Mouse (Mus musculus) forebrain, postnatal 0 days (tissue): ENCODE measurements around the gene Galnt2. TPM values are rescaled to one million over a fixed set of nuclear protein-coding genes. Genes with fewer than 3 reads are reported as not detected.

Experiments
- ATAC-seq: fragments of 200-750 bp; cut with Nextera tagmentation; 2 replicates; pipeline ENCODE4 v1.8.0; 2017; ENCODE audit warnings: mild to moderate bottlenecking, moderate library complexity
- DNase-seq: peaks from one replicate; pipeline ENCODE4 v3.0.0-alpha.2; 2015
- H3K27ac ChIP-seq: fragments of 300-500 bp; sonication (generic); 2 replicates; pipeline ENCODE4 v1.5.1; 2014; ENCODE audit warnings: low read depth, mild to moderate bottlenecking, antibody characterized with exemption, low read length, moderate library complexity, mixed read lengths
- H3K27me3 ChIP-seq: fragments of 300-500 bp; sonication (generic); 2 replicates; pipeline ENCODE4 v1.6.1; 2014; ENCODE audit warnings: mild to moderate bottlenecking, low read length, mixed read lengths; ENCODE audit not compliant: insufficient read depth
- H3K36me3 ChIP-seq: fragments of 300-500 bp; sonication (generic); 2 replicates; pipeline ENCODE4 v1.6.1; 2014; ENCODE audit warnings: mild to moderate bottlenecking, moderate library complexity; ENCODE audit not compliant: insufficient read depth
- H3K4me1 ChIP-seq: fragments of 300-500 bp; sonication (generic); 2 replicates; pipeline ENCODE4 v1.6.1; 2014; ENCODE audit warnings: antibody characterized with exemption; ENCODE audit not compliant: insufficient read depth
- H3K4me2 ChIP-seq: fragments of 300-500 bp; sonication (generic); 2 replicates; pipeline ENCODE4 v1.6.1; 2014; ENCODE audit warnings: low read depth, mild to moderate bottlenecking, moderate library complexity
- H3K4me3 ChIP-seq: fragments of 300-500 bp; sonication (generic); 2 replicates; pipeline ENCODE4 v1.5.1; 2014; ENCODE audit warnings: low read depth, low read length, mixed read lengths
- H3K9ac ChIP-seq: fragments of 300-500 bp; sonication (generic); 2 replicates; pipeline ENCODE4 v1.6.1; 2014; ENCODE audit warnings: mild to moderate bottlenecking
- H3K9me3 ChIP-seq: fragments of 300-500 bp; sonication (generic); 2 replicates; pipeline ENCODE4 v1.6.1; 2016; ENCODE audit warnings: low read length
- CTCF ChIP-seq: sonication (generic); IDR thresholded peaks from 2 replicates; pipeline ENCODE4 v1.5.1; 2016; ENCODE audit warnings: antibody characterized with exemption, control low read depth, low read depth
- WGBS: fragments of 180-500 bp; shearing (Covaris S2); extraction: QIAGEN DNeasy Blood & Tissue Kit; methylation state at CpG from one replicate; pipeline ENCODE4 v1.1.7; 2014; 5-methylcytosine and 5-hydroxymethylcytosine counted together
- polyA plus RNA-seq: library from polyadenylated mRNA; unstranded; fragments of >200 nt; fragmentation: Nextera tagmentation; extraction: Ambion mirVana; gene quantifications from 2 replicates; pipeline ENCODE4 v1.2.1, GENCODE M21; 2015
- total RNA-seq: library from RNA; depleted of rRNA; stranded (reverse); fragments of >200 nt; gene quantifications from 2 replicates; pipeline ENCODE4 v1.2.3, GENCODE M21; 2014

Gene Galnt2
- total and polyA plus RNA-seq, 2 experiments from 2014 or later, result 55.5 to 63.1 TPM

DNA sequence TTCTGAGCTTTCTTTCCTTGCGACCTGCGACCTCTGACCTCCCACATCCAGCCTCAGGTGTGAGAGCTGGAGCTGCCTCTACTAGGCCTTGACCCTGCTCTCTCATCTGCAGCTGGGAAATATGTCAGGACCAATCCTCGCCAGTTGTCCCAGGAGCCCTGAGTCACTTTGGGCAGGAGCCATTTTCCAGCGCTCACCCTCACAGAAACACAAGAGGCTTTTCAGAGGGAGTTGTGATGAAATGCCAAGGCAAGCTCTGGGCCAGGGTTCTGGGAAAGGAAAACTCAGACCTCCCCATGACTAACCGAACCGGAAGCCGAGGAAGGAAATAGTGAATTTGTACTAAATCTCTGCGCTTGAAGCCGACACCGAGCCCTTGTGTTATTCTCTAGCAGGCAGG is 38.2 kb upstream of the Galnt2 start:
- Histone ChIP-seq H3K4me1 (no peaks in the 10 kb centered on the region; the same call in 1 of the 2 replicates), H3K4me2 (no peak overlapping the region), H3K27ac (no peak overlapping the region), H3K9ac (no peak overlapping the region), H3K27me3 (no peaks in the 10 kb centered on the region), H3K4me3 (no peak overlapping the region), H3K36me3 (no peaks in the 10 kb centered on the region), H3K9me3 (no peaks in the 10 kb centered on the region)
- DNase-seq, result no peak
- no peak for TF ChIP-seq CTCF
- ATAC-seq, result peak; percentile 10; the same call in 1 of the 2 replicates
- 64% methylated on average over 10 of the region's 10 CpGs for WGBS

DNA sequence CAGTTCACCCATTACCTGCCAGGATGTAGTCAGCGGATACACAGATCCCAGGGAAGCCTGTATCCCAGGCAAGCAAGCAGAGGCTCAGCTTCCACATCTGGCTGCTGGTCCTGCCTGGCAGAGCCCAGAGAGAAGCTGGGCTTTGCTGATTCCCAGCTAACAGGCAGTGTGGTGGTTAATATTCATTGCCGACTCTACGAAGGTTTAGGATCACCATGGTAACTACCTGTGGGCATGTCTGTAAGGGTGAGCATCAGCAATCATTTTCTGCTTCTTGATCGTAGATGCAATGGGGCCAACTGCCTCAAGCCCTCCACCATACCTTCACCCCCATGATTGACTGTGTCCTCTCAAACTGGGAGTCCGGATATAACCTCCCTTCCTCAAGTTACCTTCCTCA is 37.2 kb upstream of the Galnt2 start:
- Histone ChIP-seq H3K4me1 (no peaks in the 10 kb centered on the region; the same call in 1 of the 2 replicates), H3K36me3 (no peaks in the 10 kb centered on the region), H3K4me3 (no peak overlapping the region), H3K4me2 (no peak overlapping the region), H3K27ac (no peak overlapping the region), H3K27me3 (no peaks in the 10 kb centered on the region), H3K9ac (no peak overlapping the region), H3K9me3 (no peaks in the 10 kb centered on the region)
- ATAC-seq, result peak; percentile 47
- TF ChIP-seq CTCF, result no peak
- 60% methylated on average over 5 of the region's 5 CpGs for WGBS
- peak; percentile 41 for DNase-seq

DNA sequence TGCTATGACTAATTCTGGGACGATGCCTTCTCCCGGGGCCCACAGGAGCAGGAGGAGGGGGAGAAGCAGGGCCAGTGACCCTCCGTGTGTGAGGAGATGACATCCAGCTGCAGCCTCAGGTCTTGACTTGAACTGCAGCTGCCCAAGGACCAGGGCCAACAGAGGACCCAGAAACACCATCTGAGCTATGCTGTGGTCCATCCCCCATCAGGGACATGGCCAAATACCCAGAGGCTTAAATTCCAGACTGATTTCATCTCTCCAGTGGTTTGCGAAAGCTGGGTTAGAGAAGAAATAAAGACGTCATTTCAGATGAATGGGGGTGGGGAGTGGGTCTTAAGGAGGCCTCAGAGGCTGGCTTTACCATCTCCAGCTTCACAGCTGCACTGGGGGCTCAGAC is 35.0 kb upstream of the Galnt2 start:
- H3K27ac ChIP-seq, result no peak overlapping the region
- ATAC-seq, result no peak
- no peaks in the 10 kb centered on the region for H3K9me3 ChIP-seq
- no peak overlapping the region for H3K4me3 ChIP-seq
- no peak overlapping the region for H3K9ac ChIP-seq
- 58% methylated on average over 5 of the region's 5 CpGs for WGBS
- no peaks in the 10 kb centered on the region; the same call in 1 of the 2 replicates for H3K4me1 ChIP-seq
- DNase-seq, result no peak
- no peaks in the 10 kb centered on the region for H3K27me3 ChIP-seq
- H3K36me3 ChIP-seq, result no peaks in the 10 kb centered on the region
- H3K4me2 ChIP-seq, result no peak overlapping the region
- TF ChIP-seq CTCF, result no peak

DNA sequence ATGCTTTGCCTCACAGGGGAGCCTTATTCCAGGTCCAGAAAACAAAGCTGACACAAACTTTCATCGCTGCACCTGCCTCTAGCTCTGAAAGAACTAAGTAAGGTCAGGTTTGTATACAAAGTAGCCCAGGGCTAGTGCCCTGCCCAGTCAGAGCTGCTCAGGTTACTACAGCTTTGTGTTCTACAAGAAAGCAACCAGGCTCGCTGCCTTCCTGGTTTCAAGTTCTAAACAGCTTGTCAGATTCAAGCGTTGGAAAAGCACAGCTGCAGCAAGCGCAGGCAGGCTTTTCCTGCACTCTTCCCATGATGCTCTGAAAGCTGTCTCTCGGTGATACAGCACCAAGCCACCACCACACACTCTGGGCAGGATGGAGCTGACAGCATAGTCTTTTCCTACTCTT is 34.4 kb upstream of the Galnt2 start:
- WGBS, result 45% methylated on average over 5 of the region's 5 CpGs
- H3K27me3 ChIP-seq, result no peaks in the 10 kb centered on the region
- no peaks in the 10 kb centered on the region for H3K36me3 ChIP-seq
- H3K27ac ChIP-seq, result no peak overlapping the region
- H3K9me3 ChIP-seq, result no peaks in the 10 kb centered on the region
- no peak overlapping the region for H3K4me3 ChIP-seq
- H3K9ac ChIP-seq, result no peak overlapping the region
- DNase-seq, result peak; percentile 56
- no peak for ATAC-seq
- TF ChIP-seq CTCF, result no peak
- H3K4me2 ChIP-seq, result no peak overlapping the region
- H3K4me1 ChIP-seq, result no peaks in the 10 kb centered on the region; the same call in 1 of the 2 replicates

DNA sequence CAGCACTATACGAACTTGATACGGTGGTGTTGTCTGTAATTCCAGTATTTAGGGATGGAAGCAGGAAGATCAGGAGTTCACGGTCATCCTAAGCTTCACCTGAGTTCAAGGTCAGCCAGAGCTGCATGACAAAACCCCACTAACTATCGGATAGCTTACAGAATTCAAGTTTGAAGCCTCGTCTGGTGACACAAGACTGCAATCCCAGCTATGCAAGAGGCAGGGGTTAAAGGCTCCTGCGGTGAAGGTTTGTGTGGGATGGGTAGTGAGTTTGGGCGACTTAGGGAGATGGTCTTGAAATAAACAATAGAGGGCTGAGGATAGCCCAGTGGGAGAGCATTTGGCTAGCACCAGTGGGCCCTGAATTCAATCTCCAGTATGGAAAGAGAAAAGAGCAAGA is 33.0 kb upstream of the Galnt2 start:
- H3K4me3 ChIP-seq, result no peak overlapping the region
- WGBS, result 81% methylated on average over 7 of the region's 7 CpGs
- H3K36me3 ChIP-seq, result no peaks in the 10 kb centered on the region
- TF ChIP-seq CTCF, result no peak
- no peak overlapping the region for H3K27ac ChIP-seq
- no peaks in the 10 kb centered on the region for H3K27me3 ChIP-seq
- no peak overlapping the region for H3K9ac ChIP-seq
- ATAC-seq (no peak), DNase-seq (no peak)
- no peaks in the 10 kb centered on the region; the same call in 1 of the 2 replicates for H3K4me1 ChIP-seq
- no peak overlapping the region for H3K4me2 ChIP-seq
- H3K9me3 ChIP-seq, result no peaks in the 10 kb centered on the region

DNA sequence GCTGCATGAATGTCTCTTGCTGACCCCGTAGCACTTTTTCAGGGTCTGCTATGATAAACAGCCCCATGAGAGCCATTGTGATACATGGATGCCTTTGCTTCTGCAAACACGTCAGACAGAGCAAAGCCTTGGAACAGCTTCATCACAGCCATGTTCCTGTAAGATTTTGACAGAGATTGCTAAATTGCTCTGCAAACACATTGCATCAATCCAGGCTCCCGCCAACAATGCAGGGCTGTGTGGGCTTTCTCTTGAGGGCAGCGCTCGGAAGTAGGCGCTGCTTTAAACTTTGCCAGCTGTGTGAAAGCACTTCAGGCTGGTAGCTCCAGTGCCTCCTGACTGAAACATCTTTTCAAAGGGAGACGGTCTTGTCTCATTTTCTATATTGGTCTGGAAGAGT is 30.8 kb upstream of the Galnt2 start:
- H3K36me3 ChIP-seq, result no peaks in the 10 kb centered on the region
- DNase-seq, result no peak

DNA sequence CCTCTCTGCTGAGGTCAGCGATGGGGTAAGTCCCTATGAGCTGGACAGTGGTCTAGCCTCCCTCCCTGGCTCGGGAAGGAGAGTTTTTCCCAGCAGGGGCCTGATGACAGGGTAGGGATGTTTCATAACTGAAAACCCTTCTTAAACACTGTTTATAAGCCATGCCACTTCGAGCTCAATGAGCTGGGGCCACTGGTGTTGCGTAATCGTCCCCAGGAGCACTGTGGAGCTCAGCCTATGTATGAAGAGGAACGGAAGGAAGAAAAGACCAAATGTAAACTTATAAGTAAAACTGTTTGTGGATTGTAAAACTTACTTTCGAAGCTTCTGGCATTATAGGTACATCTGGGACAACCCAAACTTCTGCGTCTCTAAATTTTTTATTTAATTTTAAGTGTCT is 29.5 kb upstream of the Galnt2 start:
- no peak overlapping the region for H3K9ac ChIP-seq
- H3K9me3 ChIP-seq, result no peaks in the 10 kb centered on the region
- no peak overlapping the region for H3K27ac ChIP-seq
- H3K36me3 ChIP-seq, result no peaks in the 10 kb centered on the region
- no peak overlapping the region for H3K4me2 ChIP-seq
- no peak overlapping the region for H3K4me3 ChIP-seq
- no peak for TF ChIP-seq CTCF
- WGBS, result 91% methylated on average over 8 of the region's 8 CpGs
- H3K4me1 ChIP-seq, result no peaks in the 10 kb centered on the region; the same call in 1 of the 2 replicates
- ATAC-seq, result no peak
- no peak for DNase-seq
- H3K27me3 ChIP-seq, result no peaks in the 10 kb centered on the region

More for the DNA sequence above, 30.8 kb upstream of the Galnt2 start:
- H3K4me2 ChIP-seq, result no peak overlapping the region
- no peak for ATAC-seq
- no peak overlapping the region for H3K4me3 ChIP-seq
- no peaks in the 10 kb centered on the region for H3K9me3 ChIP-seq
- no peaks in the 10 kb centered on the region; the same call in 1 of the 2 replicates for H3K4me1 ChIP-seq
- WGBS, result 44% methylated on average over 7 of the region's 7 CpGs
- TF ChIP-seq CTCF, result no peak
- H3K27ac ChIP-seq, result no peak overlapping the region
- H3K27me3 ChIP-seq, result no peaks in the 10 kb centered on the region
- H3K9ac ChIP-seq, result no peak overlapping the region

DNA sequence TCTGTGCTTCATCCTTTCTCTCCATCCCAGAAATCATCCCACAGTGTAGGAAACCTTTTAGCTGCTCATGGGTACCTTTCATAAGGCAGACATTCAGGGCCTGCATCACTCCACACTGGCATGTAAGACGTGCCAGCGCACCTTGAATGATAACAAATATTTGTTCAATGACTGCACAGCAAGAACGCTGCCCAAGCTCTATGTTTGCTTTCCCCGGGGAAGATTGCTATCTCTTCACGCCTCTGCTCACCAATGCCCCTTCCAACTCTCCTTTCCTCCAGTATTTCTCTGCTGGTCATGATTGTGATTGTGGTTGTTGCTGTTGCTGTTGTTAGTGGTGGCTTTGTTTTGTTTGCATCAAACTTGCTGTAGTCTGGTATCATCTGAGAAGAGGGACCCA is 28.3 kb upstream of the Galnt2 start:
- no peak overlapping the region for H3K4me3 ChIP-seq
- H3K4me2 ChIP-seq, result no peak overlapping the region
- ATAC-seq, result no peak
- 90% methylated on average over 5 of the region's 5 CpGs for WGBS
- H3K9ac ChIP-seq, result no peak overlapping the region
- no peaks in the 10 kb centered on the region for H3K4me1 ChIP-seq
- no peaks in the 10 kb centered on the region for H3K36me3 ChIP-seq
- H3K27me3 ChIP-seq, result no peaks in the 10 kb centered on the region
- no peak for TF ChIP-seq CTCF
- H3K9me3 ChIP-seq, result no peaks in the 10 kb centered on the region
- DNase-seq, result no peak
- H3K27ac ChIP-seq, result no peak overlapping the region
